8 mouse cellular contexts compared by ENCODE assay signal in the genomic region with DNA sequence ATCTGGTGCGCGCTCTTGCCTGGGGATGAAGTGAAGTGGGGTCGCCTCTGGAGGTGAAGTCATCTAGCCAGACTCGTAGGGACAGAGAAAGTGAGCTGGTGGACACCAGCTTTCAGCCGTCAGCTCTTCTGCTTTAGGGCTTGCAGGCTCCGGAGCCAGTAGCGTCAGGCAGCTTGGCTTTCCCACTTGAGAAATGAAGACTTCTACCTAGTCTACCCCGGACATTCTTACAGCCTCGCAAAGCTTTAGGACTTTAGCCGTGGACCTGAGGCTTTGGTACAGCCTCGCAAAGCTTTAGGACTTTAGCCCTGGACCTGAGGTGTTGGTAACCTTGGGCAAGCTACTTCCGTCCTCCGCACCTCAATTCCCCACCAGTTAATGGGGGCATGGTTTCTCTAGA. TPM values are rescaled to one million over a fixed set of nuclear protein-coding genes. Genes with fewer than 3 reads are reported as not detected.
A peak's percentile ranks its signal among the peaks of the same experiment; 100 is the strongest.
DNase-seq lines count a peak whose midpoint lies in the region; ATAC-seq and TF ChIP-seq lines count a peak whose summit lies in the region.

No protein-coding gene starts in this region.

- no peak overlapping the region for H3K27ac ChIP-seq in heart, postnatal 0 days (ENCODE audit: low read depth)
- H3K27ac ChIP-seq in embryonic facial prominence, embryonic 10.5 days (replicated peaks): peak overlapping the region; percentile 60; the same call in 1 of the 2 replicates
- H3K27ac ChIP-seq in midbrain, embryonic 15.5 days: no peak overlapping the region

- peak overlapping the region; percentile 97 for H3K4me2 ChIP-seq in heart, postnatal 0 days (ENCODE audit: low read depth, low read length)
- peak overlapping the region; percentile 98 for H3K4me2 ChIP-seq in midbrain, embryonic 15.5 days

- no peaks in the 10 kb centered on the region for H3K9me3 ChIP-seq in heart, postnatal 0 days (replicated peaks; ENCODE audit: control insufficient read depth, low read length)
- no peaks in the 10 kb centered on the region for H3K9me3 ChIP-seq in embryonic facial prominence, embryonic 10.5 days
- no peaks in the 10 kb centered on the region for H3K9me3 ChIP-seq in midbrain, embryonic 15.5 days

- 4% methylated on average over 13 of the region's 13 CpGs for WGBS in heart, postnatal 0 days
- WGBS in embryonic facial prominence, embryonic 10.5 days: 3% methylated on average over 13 of the region's 13 CpGs
- 5% methylated on average over 13 of the region's 13 CpGs for WGBS in midbrain, embryonic 15.5 days

- peak overlapping the region; percentile 51; the same call in 1 of the 2 replicates for H3K9ac ChIP-seq in heart, postnatal 0 days (replicated peaks; ENCODE audit: low read depth, low read length)
- peak overlapping the region; percentile 29 for H3K9ac ChIP-seq in midbrain, embryonic 15.5 days

- no peaks in the 10 kb centered on the region for H3K36me3 ChIP-seq in heart, postnatal 0 days (replicated peaks; ENCODE audit: control insufficient read depth, insufficient read depth, low read length)
- H3K36me3 ChIP-seq in embryonic facial prominence, embryonic 10.5 days (replicated peaks): peaks cover 5% of the 10 kb centered on the region; the same call in 1 of the 2 replicates
- H3K36me3 ChIP-seq in midbrain, embryonic 15.5 days (replicated peaks): no peaks in the 10 kb centered on the region

- H3K4me1 ChIP-seq in heart, postnatal 0 days (ENCODE audit: control insufficient read depth, insufficient read depth): peaks cover 10% of the 10 kb centered on the region
- peaks cover 61% of the 10 kb centered on the region for H3K4me1 ChIP-seq in embryonic facial prominence, embryonic 10.5 days
- H3K4me1 ChIP-seq in midbrain, embryonic 15.5 days: peaks cover 13% of the 10 kb centered on the region

- no peak for TF ChIP-seq CTCF in heart, postnatal 0 days (IDR thresholded peaks at IDR 0.05; ENCODE audit: low read depth)

- intact Hi-C loops in heart, postnatal 36 days (cut with DNase I): no loop called here

- TF ChIP-seq EP300 in heart, postnatal 0 days (IDR thresholded peaks at IDR 0.05; ENCODE audit: low read depth): no peak

- H3K27me3 ChIP-seq in heart, postnatal 0 days (ENCODE audit: control insufficient read depth, insufficient read depth, low read length): peaks cover 18% of the 10 kb centered on the region; the same call in 1 of the 2 replicates
- H3K27me3 ChIP-seq in embryonic facial prominence, embryonic 10.5 days (replicated peaks; ENCODE audit: low read depth, poor library complexity, severe bottlenecking): peaks cover 42% of the 10 kb centered on the region
- peaks cover 11% of the 10 kb centered on the region for H3K27me3 ChIP-seq in midbrain, embryonic 15.5 days (replicated peaks)

- no peak for ATAC-seq in heart, postnatal 0 days (ENCODE audit: insufficient read depth, low read depth)
- ATAC-seq in midbrain, embryonic 15.5 days (replicated peaks): no peak

- peak overlapping the region; percentile 67 for H3K4me3 ChIP-seq in heart, postnatal 0 days (ENCODE audit: low read depth, low read length)
- peak overlapping the region; percentile 71 for H3K4me3 ChIP-seq in embryonic facial prominence, embryonic 10.5 days
- peak overlapping the region; percentile 55 for H3K4me3 ChIP-seq in midbrain, embryonic 15.5 days

- DNase-seq in heart, postnatal 0 days (ENCODE audit: low spot score): no peak
- no peak for DNase-seq in heart, postnatal 36 days
- peak; percentile 30 for DNase-seq in embryonic facial prominence, embryonic 10.5 days (ENCODE audit: low spot score)
- peak; percentile 65 for DNase-seq in kidney, adult 9 months
- no peak for DNase-seq in adrenal gland, postnatal 14 days
- DNase-seq in layer of hippocampus, adult 8-10 months (ENCODE audit: low spot score in 2 of 2): no peak
- no peak for DNase-seq in thymus, postnatal 36 days

RNA-seq across cellular contexts. Expression of gene Arap1, which starts 0.4 kb away (rescaled TPM):
- 36.2 and 101 TPM in 2 replicates for total RNA-seq in heart, postnatal 0 days (2014; rRNA removed; ENCODE audit: low replicate concordance)
- polyA plus RNA-seq in heart, postnatal 0 days (2015; fragmentation: Nextera tagmentation; extraction: Ambion mirVana): 18.6 and 19.8 TPM in 2 replicates
- total RNA-seq in heart, postnatal 36 days (2021): 10 to 100 TPM; 28.7 to 33.9 TPM
- 15.4 and 17.4 TPM in 2 replicates for polyA plus RNA-seq in embryonic facial prominence, embryonic 10.5 days (2016; fragmentation: Nextera tagmentation; extraction: Ambion mirVana)
- 10.4 and 10.6 TPM in 2 replicates for polyA plus RNA-seq in midbrain, embryonic 15.5 days (2015; fragmentation: Nextera tagmentation; extraction: Ambion mirVana)
- total RNA-seq in adrenal gland, postnatal 14 days (2021): 39.7 and 55.7 TPM in 2 replicates
- total RNA-seq in layer of hippocampus, adult 8-10 months (2022): 10 to 100 TPM; 18.0 to 32.8 (median 26.4) TPM

RNA-seq across cellular contexts. Expression of gene Stard10, which starts 31.4 kb away (rescaled TPM):
- total RNA-seq in heart, postnatal 0 days (2014; rRNA removed; ENCODE audit: low replicate concordance): 62.6 and 76.7 TPM in 2 replicates
- polyA plus RNA-seq in heart, postnatal 0 days (2015; fragmentation: Nextera tagmentation; extraction: Ambion mirVana): 45.9 and 53.6 TPM in 2 replicates
- 10 to 100 TPM; 48.3 to 61.3 TPM for total RNA-seq in heart, postnatal 36 days (2021)
- polyA plus RNA-seq in embryonic facial prominence, embryonic 10.5 days (2016; fragmentation: Nextera tagmentation; extraction: Ambion mirVana): 12.3 and 15.4 TPM in 2 replicates
- polyA plus RNA-seq in midbrain, embryonic 15.5 days (2015; fragmentation: Nextera tagmentation; extraction: Ambion mirVana): 8.7 and 9.6 TPM in 2 replicates
- 20.2 and 77.9 TPM in 2 replicates for total RNA-seq in adrenal gland, postnatal 14 days (2021)
- 10 to 100 TPM; 25.3 to 28.8 (median 27.2) TPM for total RNA-seq in layer of hippocampus, adult 8-10 months (2022)

RNA-seq across cellular contexts. Expression of gene Atg16l2, which starts 46.3 kb away (rescaled TPM):
- total RNA-seq in heart, postnatal 0 days (2014; rRNA removed; ENCODE audit: low replicate concordance): 67.1 and 93.8 TPM in 2 replicates
- 15.9 and 20.5 TPM in 2 replicates for polyA plus RNA-seq in heart, postnatal 0 days (2015; fragmentation: Nextera tagmentation; extraction: Ambion mirVana)
- total RNA-seq in heart, postnatal 36 days (2021): 10 to 100 TPM in 1 of 2 experiments, 1 to 10 TPM in 1; 8.6 to 12.7 TPM
- polyA plus RNA-seq in embryonic facial prominence, embryonic 10.5 days (2016; fragmentation: Nextera tagmentation; extraction: Ambion mirVana): 13.1 and 15.1 TPM in 2 replicates
- 26.1 and 26.9 TPM in 2 replicates for polyA plus RNA-seq in midbrain, embryonic 15.5 days (2015; fragmentation: Nextera tagmentation; extraction: Ambion mirVana)
- total RNA-seq in adrenal gland, postnatal 14 days (2021): 16.6 and 21.5 TPM in 2 replicates
- 10 to 100 TPM; 45.2 to 54.5 (median 48.5) TPM for total RNA-seq in layer of hippocampus, adult 8-10 months (2022)

Comparison
In these comparisons a context has a peak if more than half of its experiments do, and no peak if none do; other contexts are left out.
1. DNase-seq: peak in embryonic facial prominence, embryonic 10.5 days (single experiment) and kidney, adult 9 months (single experiment); none in heart, postnatal 0 days (single experiment), heart, postnatal 36 days (0 of 2), adrenal gland, postnatal 14 days (single experiment), layer of hippocampus, adult 8-10 months (0 of 2) and thymus, postnatal 36 days (0 of 2).
2. Peak in every context shown above with its lines, with median percentiles within 50 percentile points of each other: H3K4me3 ChIP-seq.